Mouse (Mus musculus): ENCODE measurements around the gene Thbs4. TPM values are rescaled to one million over a fixed set of nuclear protein-coding genes. Genes with fewer than 3 reads are reported as not detected.

The Thbs4 gene
- polyA plus RNA-seq, 1 experiment from 2014 or later = 23.2 TPM

- Histone ChIP-seq H3K27ac (no peak overlapping the region), H3K9ac (no peak overlapping the region), H3K4me2 (replicated peaks) (no peak overlapping the region), H3K4me1 (replicated peaks) (no peaks in the 10 kb centered on the region; the same call in 1 of the 2 replicates), H3K4me3 (replicated peaks) (no peak overlapping the region), H3K36me3 (0 out of 2 replicates have a peak, but pooled peaks cover 3% of the 10 kb centered on the region), H3K27me3 (replicated peaks) (no peaks in the 10 kb centered on the region), H3K9me3 (no peaks in the 10 kb centered on the region)
- WGBS = 85% methylated on average over 1 of the region's 1 CpGs
- no peak for ATAC-seq
Observed at GRCm38 (mm10) chr13:92708466-92708865, 86.2 kb downstream of the Thbs4 start.

GRCm38 (mm10) chr13:92707941-92708340 is 86.7 kb downstream of the Thbs4 start:
- 75% methylated on average over 2 of the region's 2 CpGs for WGBS
- H3K4me3 ChIP-seq (replicated peaks) = no peak overlapping the region
- no peak for ATAC-seq

GRCm38 (mm10) chr13:92706342-92707061 is 88.1 kb downstream of the Thbs4 start:
- Histone ChIP-seq H3K9me3 (no peaks in the 10 kb centered on the region), H3K4me3 (replicated peaks) (no peak overlapping the region), H3K4me2 (replicated peaks) (no peak overlapping the region), H3K27me3 (replicated peaks) (no peaks in the 10 kb centered on the region), H3K36me3 (0 out of 2 replicates have a peak, but pooled peaks cover 3% of the 10 kb centered on the region), H3K27ac (no peak overlapping the region), H3K9ac (no peak overlapping the region), H3K4me1 (replicated peaks) (no peaks in the 10 kb centered on the region; the same call in 1 of the 2 replicates)
- 77% methylated on average over 9 of the region's 9 CpGs for whole genome bisulfite sequencing
- peak; percentile 83 for ATAC-seq

More at GRCm38 (mm10) chr13:92707941-92708340, 86.7 kb downstream of the Thbs4 start:
- Histone ChIP-seq H3K4me2 (replicated peaks) (no peak overlapping the region), H3K9me3 (no peaks in the 10 kb centered on the region), H3K27me3 (replicated peaks) (no peaks in the 10 kb centered on the region), H3K4me1 (replicated peaks) (no peaks in the 10 kb centered on the region; the same call in 1 of the 2 replicates), H3K27ac (no peak overlapping the region), H3K9ac (no peak overlapping the region), H3K36me3 (0 out of 2 replicates have a peak, but pooled peaks cover 3% of the 10 kb centered on the region)

GRCm38 (mm10) chr13:92705016-92705535 is 89.5 kb downstream of the Thbs4 start:
- Histone ChIP-seq H3K4me3 (replicated peaks) (no peak overlapping the region), H3K9ac (no peak overlapping the region), H3K36me3 (0 out of 2 replicates have a peak, but pooled peaks cover 3% of the 10 kb centered on the region), H3K27ac (no peak overlapping the region), H3K9me3 (no peaks in the 10 kb centered on the region), H3K27me3 (replicated peaks) (no peaks in the 10 kb centered on the region), H3K4me1 (replicated peaks) (no peaks in the 10 kb centered on the region; the same call in 1 of the 2 replicates), H3K4me2 (replicated peaks) (no peak overlapping the region)
- ATAC-seq = no peak
- 94% methylated on average over 7 of the region's 7 CpGs for WGBS

- no peaks in the 10 kb centered on the region for H3K27me3 ChIP-seq (replicated peaks)
- no peaks in the 10 kb centered on the region; the same call in 1 of the 2 replicates for H3K4me1 ChIP-seq (replicated peaks)
- H3K27ac ChIP-seq = no peak overlapping the region
- 49% methylated on average over 7 of the region's 7 CpGs for WGBS
- no peak overlapping the region for H3K9ac ChIP-seq
- H3K9me3 ChIP-seq = no peaks in the 10 kb centered on the region
- no peak for ATAC-seq
- H3K4me2 ChIP-seq (replicated peaks) = no peak overlapping the region
- 0 out of 2 replicates have a peak, but pooled peaks cover 3% of the 10 kb centered on the region for H3K36me3 ChIP-seq
- H3K4me3 ChIP-seq (replicated peaks) = no peak overlapping the region
Observed at GRCm38 (mm10) chr13:92704189-92704588, 90.4 kb downstream of the Thbs4 start.

GRCm38 (mm10) chr13:92703241-92704027 is 91.2 kb downstream of the Thbs4 start:
- 66% methylated on average over 8 of the region's 8 CpGs for WGBS
- ATAC-seq = no peak; the same call in 1 of the 2 replicates
- no peaks in the 10 kb centered on the region; the same call in 1 of the 2 replicates for H3K4me1 ChIP-seq (replicated peaks)
- H3K9me3 ChIP-seq = no peaks in the 10 kb centered on the region
- H3K36me3 ChIP-seq = 0 out of 2 replicates have a peak, but pooled peaks cover under 1% of the 10 kb centered on the region
- no peak overlapping the region for H3K9ac ChIP-seq
- H3K27ac ChIP-seq = no peak overlapping the region
- no peaks in the 10 kb centered on the region for H3K27me3 ChIP-seq (replicated peaks)
- no peak overlapping the region for H3K4me2 ChIP-seq (replicated peaks)
- no peak overlapping the region for H3K4me3 ChIP-seq (replicated peaks)

- no peak overlapping the region for H3K27ac ChIP-seq
- no peak overlapping the region for H3K9ac ChIP-seq
- H3K27me3 ChIP-seq (replicated peaks) = no peaks in the 10 kb centered on the region
- no peaks in the 10 kb centered on the region; the same call in 1 of the 2 replicates for H3K36me3 ChIP-seq
- WGBS = 60% methylated on average over 5 of the region's 5 CpGs
- no peak overlapping the region for H3K4me3 ChIP-seq (replicated peaks)
- no peak for ATAC-seq
- H3K4me2 ChIP-seq (replicated peaks) = no peak overlapping the region
- H3K9me3 ChIP-seq = no peaks in the 10 kb centered on the region
- no peaks in the 10 kb centered on the region; the same call in 1 of the 2 replicates for H3K4me1 ChIP-seq (replicated peaks)
Observed at GRCm38 (mm10) chr13:92702035-92702434, 92.6 kb downstream of the Thbs4 start.

Other genes with a start within 250 kb of the Thbs4 start
- not detected in 2 replicates for gene Spz1, start 218.6 kb downstream of the Thbs4 start, polyA plus RNA-seq (2015; fragmentation: Nextera tagmentation; extraction: Ambion mirVana)
- 18.3 and 21.4 TPM in 2 replicates for gene Serinc5, start 183.7 kb downstream of the Thbs4 start, polyA plus RNA-seq (2015; fragmentation: Nextera tagmentation; extraction: Ambion mirVana)
- 3.1 and 3.6 TPM in 2 replicates for gene Mtx3, start 49.9 kb upstream of the Thbs4 start, polyA plus RNA-seq (2015; fragmentation: Nextera tagmentation; extraction: Ambion mirVana)